Mouse (Mus musculus): Measurements from ENCODE around the gene Vmn1r4. TPM values are rescaled to one million over a fixed set of nuclear protein-coding genes. Genes with fewer than 3 reads are reported as not detected.

Gene Vmn1r4
- 0.27 TPM for total RNA-seq (2023)

GRCm38 (mm10) chr6:56923726-56924707 is at the start of gene Vmn1r4, which contains the start of gene Nt5c3:
TSS of gene Vmn1r4 (plus strand) at chr6:56924015.
TSS of gene Nt5c3 (minus strand) at chr6:56923932.

GRCm38 (mm10) chr6:56969973-56970372 is 46.2 kb downstream of the Vmn1r4 start, which contains the start of gene Vmn1r5:
TSS of gene Vmn1r5 (plus strand) at chr6:56970273.

GRCm38 (mm10) chr6:56996943-56997342 is 73.1 kb downstream of the Vmn1r4 start, which contains the start of gene Vmn1r6:
TSS of gene Vmn1r6 (plus strand) at chr6:56997243.

Other genes with a start within 250 kb of the Vmn1r4 start
- gene Lsm5, start 219.3 kb upstream of the Vmn1r4 start, total RNA-seq (2023): 26.1 TPM
- gene Avl9, start 209.1 kb upstream of the Vmn1r4 start, total RNA-seq (2023): 118 TPM
- gene Kbtbd2, start 126.2 kb upstream of the Vmn1r4 start, total RNA-seq (2023): 96.4 TPM
- 0.50 TPM for gene Fkbp9, start 92.0 kb upstream of the Vmn1r4 start, total RNA-seq (2023)
- gene Nt5c3, start 83 bp upstream of the Vmn1r4 start, total RNA-seq (2023): 57.6 TPM
- not detected for gene Vmn1r5, start 46.3 kb downstream of the Vmn1r4 start, total RNA-seq (2023)
- gene Vmn1r6, start 73.2 kb downstream of the Vmn1r4 start, total RNA-seq (2023): not detected
- not detected for gene Vmn1r7, start 101.3 kb downstream of the Vmn1r4 start, total RNA-seq (2023)
- not detected for gene Vmn1r8, start 108.3 kb downstream of the Vmn1r4 start, total RNA-seq (2023)
- not detected for gene Vmn1r9, start 142.8 kb downstream of the Vmn1r4 start, total RNA-seq (2023)
- gene Vmn1r10, start 185.4 kb downstream of the Vmn1r4 start, total RNA-seq (2023): not detected
- not detected for gene Vmn1r11, start 209.4 kb downstream of the Vmn1r4 start, total RNA-seq (2023)
- 0.12 TPM for gene Vmn1r12, start 232.9 kb downstream of the Vmn1r4 start, total RNA-seq (2023)

Measured in CD4-positive naive resting alpha-beta T cell, adult 57 days (primary cell).